Mouse (Mus musculus) heart, postnatal 4 days (tissue): ENCODE results near the gene Spaca5. TPM values are rescaled to one million over a fixed set of nuclear protein-coding genes. Genes with fewer than 3 reads are reported as not detected.

Source experiments
- DNase-seq: peaks from one replicate; pipeline ENCODE4 v3.0.0; 2021
- total RNA-seq, 2 experiments: library from RNA; stranded (reverse); gene quantifications; 2 replicates each; pipeline ENCODE4 v1.2.3; 2021

Gene Spaca5
- not detected for total RNA-seq

- no peak for DNase-seq
These were observed at the start of gene Spaca5 for GRCm38 (mm10) chrX:21068106-21068505. Spaca5 (plus strand) TSS chrX:21068406.

- DNase-seq, result no peak
These were observed 6.7 kb upstream of the Spaca5 start for GRCm38 (mm10) chrX:21061460-21061859.

GRCm38 (mm10) chrX:21061866-21062543 lies 6.2 kb upstream of the Spaca5 start, which contains the start of gene Zfp182:
Zfp182 (minus strand) TSS chrX:21062316.
- peak; percentile 84 for DNase-seq

- no peak for DNase-seq
These were observed 5.7 kb upstream of the Spaca5 start for GRCm38 (mm10) chrX:21062544-21062890.

GRCm38 (mm10) chrX:21088645-21088982 lies 20.4 kb downstream of the Spaca5 start:
- DNase-seq, result no peak

- peak; percentile 67 for DNase-seq
These were observed 21.0 kb downstream of the Spaca5 start, which contains the start of gene Zfp300 for GRCm38 (mm10) chrX:21088983-21089866. Zfp300 (minus strand) TSS chrX:21089527.

GRCm38 (mm10) chrX:21089867-21090239 lies 21.6 kb downstream of the Spaca5 start:
- DNase-seq, result peak; percentile 5

- DNase-seq, result no peak
These were observed 47.3 kb downstream of the Spaca5 start, which contains the start of gene Ssxa1 for GRCm38 (mm10) chrX:21115520-21115919. Ssxa1 (plus strand) TSS chrX:21115820.

Other genes with a start within 250 kb of the Spaca5 start
- 10 to 100 TPM; 19.8 to 21.1 TPM for gene Timp1, start 198.2 kb upstream of the Spaca5 start, total RNA-seq
- gene Syn1, start 147.4 kb upstream of the Spaca5 start, total RNA-seq, result under 1 TPM; 0.29 to 0.41 TPM
- gene Cfp, start 136.9 kb upstream of the Spaca5 start, total RNA-seq, result 1 to 10 TPM; 3.4 to 4.5 TPM
- gene Elk1, start 117.8 kb upstream of the Spaca5 start, total RNA-seq, result 10 to 100 TPM; 13.5 to 14.4 TPM
- 10 to 100 TPM; 37.0 to 41.9 TPM for gene Uxt, start 106.4 kb upstream of the Spaca5 start, total RNA-seq
- 1 to 10 TPM; 4.1 to 4.5 TPM for gene Zfp182, start 6.1 kb upstream of the Spaca5 start, total RNA-seq
- under 1 TPM; 0.59 to 0.91 TPM for gene Zfp300, start 21.1 kb downstream of the Spaca5 start, total RNA-seq
- gene Ssxa1, start 47.4 kb downstream of the Spaca5 start, total RNA-seq, result not detected
- gene Gm21876, start 107.2 kb downstream of the Spaca5 start, total RNA-seq, result not detected